21 mouse cellular contexts compared by ENCODE assay signal in the genomic region with DNA sequence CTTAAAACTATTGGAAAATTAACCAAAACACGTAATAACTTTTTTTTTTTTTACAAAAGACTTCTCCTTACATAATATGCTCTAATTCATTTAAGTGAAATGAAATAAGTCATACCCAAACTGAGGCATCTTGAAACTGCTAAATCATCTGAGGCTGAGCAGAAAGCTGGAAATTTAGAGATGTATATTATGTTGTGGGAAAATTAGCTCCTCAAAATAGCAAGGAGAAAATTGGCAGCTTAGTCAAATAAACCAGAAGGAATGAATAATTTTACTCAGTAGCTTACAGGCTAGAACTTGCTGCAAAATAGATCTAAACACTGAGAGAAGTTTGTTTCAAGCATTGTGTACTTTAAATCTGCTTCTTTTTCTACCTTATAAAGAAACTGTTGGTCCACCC. TPM values are rescaled to one million over a fixed set of nuclear protein-coding genes. Genes with fewer than 3 reads are reported as not detected.
"Had no signal": no experiment of that assay in that cellular context is flagged by ENCODE, and none has a peak within 500 bp of the region (broad histone marks: within the 10 kb centered on the region; RNA-seq: fewer than 3 reads in every experiment).

No protein-coding gene starts in this region.

- H3K27me3 ChIP-seq: midbrain, embryonic 12.5 days; neural tube, embryonic 13.5 days; neural tube, embryonic 15.5 days had no signal

- H3K27ac ChIP-seq: midbrain, embryonic 10.5 days; midbrain, embryonic 12.5 days; neural tube, embryonic 13.5 days; neural tube, embryonic 15.5 days had no signal

- DNase-seq: lung, adult 18-20 months; lung, embryonic 14.5 days; lung, postnatal 10 days; lung, postnatal 4 days; midbrain, embryonic 14.5 days; retina, postnatal 1 day; right cerebral cortex, adult 18-20 months; right cerebral cortex, postnatal 25 days; right cerebral cortex, postnatal 4 days; spleen, adult 18-20 months; thymus, adult 2 months; thymus, postnatal 25 days; thymus, postnatal 4 days had no signal

- H3K36me3 ChIP-seq: midbrain, embryonic 10.5 days; midbrain, embryonic 12.5 days; neural tube, embryonic 13.5 days; neural tube, embryonic 15.5 days had no signal

- H3K9me3 ChIP-seq: midbrain, embryonic 10.5 days; midbrain, embryonic 12.5 days; neural tube, embryonic 13.5 days; neural tube, embryonic 15.5 days had no signal

- H3K4me3 ChIP-seq: midbrain, embryonic 10.5 days; midbrain, embryonic 12.5 days; myocyte; neural tube, embryonic 13.5 days; neural tube, embryonic 15.5 days had no signal

- H3K4me1 ChIP-seq: midbrain, embryonic 10.5 days had no signal

RNA-seq across cellular contexts. Expression of gene Gabrb1, which starts 49.2 kb away (rescaled TPM):
- total RNA-seq: megakaryocyte-erythroid progenitor cell, adult 5-6 weeks had no signal
- polyA plus RNA-seq: small intestine, adult 2 months; thymus, adult 2 months had no signal

RNA-seq across cellular contexts. Expression of gene Gabra4, which starts 49.4 kb away (rescaled TPM):
- total RNA-seq: megakaryocyte, adult 5-6 weeks; megakaryocyte-erythroid progenitor cell, adult 5-6 weeks had no signal
- polyA plus RNA-seq: myocyte; small intestine, adult 2 months; thymus, adult 2 months had no signal
